Mouse (Mus musculus) v-Abl transformed pro-B cells (cell line): Measurements from ENCODE around the gene Cabp1.
"Not testable (repeated sequence)": the region's sequence is repeated elsewhere in the genome, so short reads cannot be mapped to it uniquely, and the experiment has no call there.

Experiments used
- in situ Hi-C, 2 experiments: fragments of 400-800 bp; cut with MboI; formaldehyde crosslinking; loops; one replicate each; pipeline ENCODE4 v1.15.1; 2025; ENCODE audit not compliant: unreplicated experiment in 2 of 2

Cabp1 gene

DNA sequence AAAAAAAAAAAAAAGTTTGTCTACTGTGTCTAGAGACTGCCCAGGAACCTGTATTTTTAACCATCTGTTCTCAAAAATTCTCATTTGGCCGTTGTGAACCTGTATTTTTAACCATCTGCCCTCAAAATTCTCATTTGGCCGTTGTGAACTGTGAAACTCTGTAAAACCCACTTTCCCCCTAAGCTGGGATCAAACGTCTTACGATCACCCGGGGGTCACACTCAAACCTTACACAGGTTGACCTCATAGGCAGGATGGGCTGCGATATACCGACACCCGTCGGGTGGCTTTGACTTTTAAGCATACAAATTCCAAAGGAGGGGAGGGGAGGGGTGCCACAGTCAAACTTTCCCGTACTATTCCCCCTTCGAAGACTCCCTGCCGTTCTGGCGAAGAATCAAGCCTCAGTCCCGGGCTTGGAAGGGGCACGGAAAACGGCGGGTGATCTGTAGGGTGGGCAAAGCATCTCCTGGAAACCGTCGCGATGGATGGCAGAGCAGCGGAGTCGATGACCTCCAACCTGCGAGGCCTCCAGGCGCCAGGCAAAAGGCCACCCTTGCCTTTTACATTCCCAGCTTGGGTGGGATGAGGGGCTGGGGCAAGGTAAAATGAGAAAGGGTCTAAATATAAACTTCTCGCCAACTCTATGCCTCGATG, 37.1 kb downstream of the Cabp1 start:
- in situ Hi-C loops: no loop called here

DNA sequence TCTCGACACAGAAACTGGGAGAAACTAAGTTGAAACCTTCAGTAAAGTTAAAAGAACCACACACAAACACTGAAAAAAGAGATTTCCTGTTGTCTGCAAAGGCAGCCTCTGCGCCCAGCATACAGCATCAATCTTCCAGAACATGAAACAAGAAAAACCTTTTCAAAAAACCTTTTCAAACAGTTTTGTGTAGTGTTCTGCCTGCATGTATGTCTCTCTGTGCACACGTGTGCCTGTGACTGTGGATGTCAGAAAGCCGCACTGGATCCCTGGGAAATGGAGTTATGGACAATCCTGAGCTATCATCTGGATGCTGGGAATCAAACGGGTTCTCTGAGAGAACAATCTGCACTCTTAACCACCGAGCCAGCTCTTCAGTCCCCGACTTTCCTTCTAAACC, 37.8 kb downstream of the Cabp1 start:
- in situ Hi-C loops: no loop called here

DNA sequence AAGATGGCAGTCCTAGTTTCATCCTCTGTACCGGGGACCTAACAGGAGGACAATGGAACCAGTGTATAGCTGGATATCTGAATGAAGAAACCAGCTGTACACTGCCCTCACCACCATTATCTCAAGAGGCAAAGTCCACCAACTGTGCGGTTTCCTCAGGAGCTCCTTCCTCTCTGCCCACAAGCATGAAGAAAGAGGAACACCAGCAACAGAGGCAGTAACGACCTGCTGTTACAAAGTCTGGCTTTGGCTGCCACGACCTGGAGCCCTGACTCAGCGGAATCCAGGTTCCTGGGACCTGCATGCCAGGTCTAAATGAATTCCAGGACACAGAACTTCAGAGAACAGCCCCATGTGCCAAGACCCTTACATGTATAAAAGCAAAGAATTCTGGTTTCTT, 38.4 kb downstream of the Cabp1 start:
- in situ Hi-C loops: no loop called here

DNA sequence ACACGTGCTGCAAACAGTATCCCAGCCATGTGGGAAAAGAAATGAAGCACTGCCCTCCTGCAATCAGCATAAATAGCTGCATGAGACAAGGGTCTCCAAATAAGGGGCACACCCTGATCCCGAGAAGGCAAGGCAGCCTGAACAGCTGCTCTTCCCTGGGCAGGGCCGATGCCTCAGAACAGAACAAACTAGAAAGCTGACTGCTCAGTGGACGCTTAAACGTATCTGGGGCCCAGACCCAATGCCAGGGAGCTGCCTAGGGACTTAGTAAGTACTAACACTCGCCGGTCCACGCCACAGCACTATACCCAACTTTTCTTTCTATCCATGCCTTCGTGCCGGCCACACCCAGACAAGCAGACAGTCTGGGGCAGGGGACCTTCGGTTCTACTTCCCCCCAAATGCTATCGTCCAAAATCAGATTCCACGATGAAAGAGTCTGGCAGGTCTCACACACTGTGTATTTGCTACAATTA, 39.0 kb downstream of the Cabp1 start:
- in situ Hi-C loops: no loop called here

DNA sequence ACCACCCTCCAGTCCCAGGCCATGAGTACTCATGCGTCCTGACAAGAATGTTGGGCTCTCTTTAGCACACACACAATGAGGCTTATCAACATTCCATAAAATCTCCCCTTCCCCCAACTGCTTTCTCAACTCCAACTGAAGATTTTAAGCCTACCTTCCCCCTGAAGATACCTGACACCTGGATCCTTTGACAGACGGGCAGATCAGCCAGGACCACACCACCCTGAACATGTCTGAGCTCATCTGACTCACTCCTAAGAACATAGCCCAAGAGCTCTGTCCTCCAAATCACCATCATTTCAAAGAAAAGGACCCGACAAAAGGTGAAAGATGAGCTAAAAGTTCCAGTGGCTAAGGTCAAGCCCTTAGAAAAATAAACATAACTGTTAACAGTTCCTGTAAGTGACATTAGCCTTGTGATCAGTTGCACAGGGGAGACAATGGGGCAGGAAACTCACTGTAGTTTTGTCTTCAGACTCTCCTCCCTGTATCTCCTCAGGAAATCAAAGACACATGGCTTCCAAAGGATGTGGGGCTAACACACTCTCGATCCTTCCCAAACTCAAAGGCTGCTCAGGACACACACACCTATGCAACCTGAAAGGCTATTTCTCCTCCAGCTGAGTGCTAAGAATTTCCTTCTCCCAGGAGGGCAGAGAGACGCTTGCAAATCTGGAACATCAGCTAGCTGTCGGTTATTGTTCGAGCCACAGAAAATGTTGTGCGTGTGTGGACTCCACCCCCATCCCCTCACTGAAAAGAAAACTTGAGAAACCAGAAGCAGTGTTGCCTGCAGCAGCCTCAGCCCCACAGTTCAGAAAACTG, 41.8 kb downstream of the Cabp1 start:
- in situ Hi-C loops: no loop called here

DNA sequence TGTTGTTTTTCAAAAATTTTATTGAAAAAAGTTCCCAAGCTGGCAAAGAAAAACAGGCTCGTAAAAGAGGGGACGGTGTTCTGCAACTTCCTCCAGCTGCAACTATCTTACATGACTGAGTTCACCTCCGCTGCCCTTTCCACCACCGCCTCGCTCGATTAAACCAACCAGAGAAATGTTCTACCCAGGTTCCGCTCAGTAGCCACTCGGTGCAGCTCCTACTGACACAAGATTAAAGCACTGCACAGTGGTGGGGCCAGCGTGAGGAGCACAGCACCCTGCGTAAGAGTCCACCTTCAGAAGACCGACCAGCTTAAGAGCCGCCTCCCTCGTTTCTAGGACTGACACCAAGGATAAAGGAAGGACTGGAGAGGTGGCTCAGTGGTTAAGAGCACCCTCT, 42.7 kb downstream of the Cabp1 start:
- in situ Hi-C loops: no loop called here

DNA sequence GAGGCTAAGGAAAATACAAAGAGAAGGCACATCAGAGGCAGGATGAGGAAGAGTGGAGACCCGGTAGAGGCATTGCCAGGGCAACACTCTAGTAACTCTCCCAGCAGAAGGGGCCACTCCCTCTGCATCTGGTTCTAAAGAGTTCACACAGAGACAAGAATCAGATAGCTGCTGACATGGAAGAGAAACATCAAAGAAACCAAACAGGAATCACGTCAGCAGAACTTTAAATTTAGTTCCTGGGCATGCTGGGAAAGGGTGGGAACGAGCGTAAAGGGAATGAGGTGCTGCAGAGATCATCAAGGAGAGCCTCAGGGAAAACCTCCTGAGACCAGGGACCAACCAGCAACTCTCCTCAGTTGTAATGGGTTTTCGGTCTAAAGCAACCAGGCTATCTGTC, 43.2 kb downstream of the Cabp1 start:
- in situ Hi-C loops: no loop called here

DNA sequence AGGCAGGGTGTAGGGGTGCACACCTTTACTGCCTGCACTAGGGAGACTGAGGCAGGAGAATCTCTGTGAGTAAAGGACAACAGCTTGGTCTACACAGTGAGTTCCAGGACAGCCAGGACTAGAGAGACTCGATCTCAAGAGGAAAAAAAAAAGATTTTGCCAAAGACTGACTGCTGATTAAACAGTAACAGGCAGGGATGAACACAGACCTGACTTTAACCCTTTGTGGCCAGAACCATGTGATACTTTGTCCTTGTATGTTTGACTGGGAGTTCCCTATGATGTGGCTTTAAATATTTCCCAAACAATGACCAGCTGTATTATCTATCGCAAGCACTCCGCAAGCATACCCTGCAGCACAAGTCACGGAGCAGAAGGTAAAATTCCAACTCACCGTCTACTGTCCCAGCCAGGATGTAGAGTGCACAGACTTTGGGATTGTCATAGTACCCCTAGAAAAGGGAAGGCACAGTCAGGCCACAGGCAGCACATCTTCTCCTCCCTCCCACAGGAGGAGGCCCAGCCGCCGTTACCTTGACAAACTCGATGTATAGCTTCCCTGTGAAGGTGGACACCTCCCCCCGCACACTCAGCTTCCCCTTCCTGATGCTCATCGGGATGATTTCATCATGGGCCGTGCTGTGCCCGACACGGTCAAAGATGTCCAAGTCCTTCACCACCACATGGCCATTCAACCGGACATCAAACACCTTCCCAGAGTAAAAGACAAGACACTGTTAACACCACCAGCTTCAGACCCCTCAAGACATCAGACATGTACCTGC, 44.3 kb downstream of the Cabp1 start:
- in situ Hi-C loops: no loop called here

DNA sequence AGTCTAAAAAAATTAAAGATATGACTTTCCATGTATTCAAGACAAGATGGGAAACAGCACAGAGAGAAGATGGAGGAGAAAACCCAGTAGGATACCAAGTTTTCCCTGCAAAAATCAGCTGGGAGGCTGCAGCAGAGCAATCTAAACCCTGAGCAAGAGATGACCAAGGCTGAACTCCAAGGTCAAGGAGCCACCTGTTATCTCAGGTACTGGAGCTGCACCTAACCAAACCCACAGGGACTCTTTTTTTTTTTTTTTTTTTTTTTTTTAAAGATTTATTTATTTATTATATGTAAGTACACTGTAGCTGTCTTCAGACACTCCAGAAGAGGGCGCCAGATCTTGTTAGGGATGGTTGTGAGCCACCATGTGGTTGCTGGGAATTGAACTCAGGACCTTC, 45.3 kb downstream of the Cabp1 start:
- in situ Hi-C loops: not testable (repeated sequence)

DNA sequence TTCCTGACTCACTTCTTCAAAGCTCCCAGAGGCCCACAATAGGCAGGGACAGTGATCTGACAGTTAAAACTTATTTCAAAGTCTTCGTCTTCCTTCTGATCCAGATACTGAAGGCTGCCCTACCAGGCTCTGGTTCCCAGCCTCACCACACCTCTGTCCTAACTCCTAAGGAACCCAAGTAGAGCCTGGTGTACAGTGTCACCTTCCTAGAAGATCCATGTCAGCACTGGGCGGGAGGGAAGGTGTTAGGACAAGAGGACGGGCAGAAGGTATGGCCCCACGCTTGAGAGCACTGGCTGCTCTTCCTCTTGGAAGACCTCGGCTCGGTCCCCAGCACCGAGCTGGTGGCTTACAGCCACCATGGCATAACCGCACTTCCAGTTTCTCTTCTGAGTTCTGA, 45.8 kb downstream of the Cabp1 start:
- in situ Hi-C loops: no loop called here

DNA sequence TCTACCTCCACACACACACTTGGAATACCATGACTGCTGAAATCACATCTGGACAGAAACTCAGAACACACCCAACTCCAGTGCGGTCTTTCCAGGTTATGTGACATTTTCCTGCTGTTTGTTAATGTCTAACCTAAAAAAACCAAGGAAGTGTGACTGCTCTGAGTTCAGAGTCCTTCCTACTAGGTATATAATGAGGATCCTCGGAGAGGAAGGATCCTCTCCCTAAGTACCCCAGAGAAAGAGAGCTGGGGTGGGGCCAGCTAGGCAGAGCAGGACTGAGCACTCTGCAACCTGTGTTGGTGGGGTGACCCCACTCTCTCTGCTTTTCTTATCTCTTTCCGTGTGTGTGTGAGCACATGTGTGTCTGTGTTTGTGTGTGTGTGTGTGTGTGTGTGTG, 46.8 kb downstream of the Cabp1 start:
- in situ Hi-C loops: no loop called here

DNA sequence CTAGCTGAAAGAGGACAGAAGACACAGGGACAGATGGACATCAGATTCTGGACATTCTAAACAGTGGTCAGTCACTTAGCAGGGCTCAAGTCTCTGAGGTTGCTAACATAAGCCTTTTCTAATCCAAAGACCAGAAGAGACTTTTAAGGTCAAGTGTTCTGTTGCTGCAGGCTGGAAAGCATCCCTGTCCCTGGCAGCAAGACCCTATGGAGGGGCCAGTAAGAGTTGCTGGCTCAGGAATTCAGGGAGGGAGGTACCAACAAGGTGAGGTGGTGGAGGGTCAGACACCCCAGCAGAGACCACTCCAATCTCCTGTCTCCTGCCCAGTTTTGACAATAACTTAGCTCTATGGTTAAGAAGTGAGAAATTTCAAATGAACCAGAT, 47.4 kb downstream of the Cabp1 start:
- in situ Hi-C loops: no loop called here

DNA sequence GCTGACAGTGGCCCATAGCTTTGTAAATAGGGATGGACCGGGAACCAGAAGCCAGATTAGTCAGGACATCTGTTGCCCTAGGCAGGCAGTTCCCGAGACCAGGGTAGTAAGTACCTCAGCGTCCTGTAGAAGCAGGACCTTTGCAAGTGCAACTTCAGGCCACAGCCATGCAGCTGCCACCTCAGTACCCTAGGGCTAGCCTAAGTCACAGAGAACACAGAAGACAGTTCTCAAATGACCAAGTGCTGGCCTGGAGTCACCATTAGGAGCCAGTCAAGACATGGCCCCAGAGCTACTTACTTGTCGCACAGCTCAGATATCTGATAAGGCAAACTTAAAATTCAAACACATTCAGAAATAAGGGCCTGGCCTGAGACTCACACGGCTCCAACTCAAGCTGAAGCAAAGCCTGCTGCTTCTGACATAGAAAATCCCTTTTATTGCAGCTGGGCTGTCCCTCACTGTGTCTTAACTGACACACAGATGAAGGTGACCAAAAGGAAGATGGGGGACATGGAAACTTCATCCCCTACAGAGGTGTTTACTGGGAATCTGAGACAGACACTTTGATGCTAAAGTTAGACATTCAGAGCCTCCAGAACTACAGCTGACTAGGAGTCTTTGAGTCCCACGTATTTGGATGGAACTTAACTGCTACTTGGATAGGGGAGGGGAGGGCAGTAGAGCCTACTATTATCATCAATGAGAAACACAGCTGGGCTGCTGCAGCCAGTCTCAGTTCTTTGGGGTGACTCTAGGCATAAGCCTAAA, 48.0 kb downstream of the Cabp1 start:
- in situ Hi-C loops: no loop called here

DNA sequence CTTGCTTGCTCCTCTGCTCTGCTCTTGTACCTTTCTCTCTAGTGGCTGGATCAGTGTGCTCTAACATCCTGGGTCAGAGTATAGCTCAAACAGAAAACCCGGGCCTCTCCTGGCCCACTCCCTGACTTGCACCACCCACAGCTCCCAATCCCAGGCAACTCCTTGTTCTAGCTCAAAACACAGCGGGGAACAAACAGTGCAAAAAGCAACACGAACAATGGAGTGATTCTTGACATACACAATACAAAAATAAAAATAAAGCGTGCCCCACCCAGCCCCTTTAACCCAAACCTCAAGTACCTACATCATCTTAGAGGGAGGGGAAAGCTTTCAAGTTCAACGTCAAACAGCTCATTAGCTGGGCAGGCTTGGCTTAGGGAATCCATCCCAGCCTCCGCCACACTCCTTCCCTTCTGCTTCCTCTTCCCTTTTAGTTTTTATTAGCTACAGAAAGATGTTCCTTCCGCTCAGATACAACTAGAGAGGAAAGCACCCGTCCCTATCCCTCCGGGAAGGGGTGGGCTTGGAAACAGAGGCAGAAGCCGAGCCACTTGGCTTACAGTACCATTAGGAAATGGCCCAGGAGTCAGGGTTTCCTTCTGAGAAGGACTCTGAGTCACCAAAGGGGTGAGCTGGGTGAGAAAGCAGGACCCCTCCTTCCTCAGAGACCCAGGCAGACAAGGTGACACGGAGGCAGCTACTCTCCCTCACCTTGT, 48.8 kb downstream of the Cabp1 start:
- in situ Hi-C loops: no loop called here

DNA sequence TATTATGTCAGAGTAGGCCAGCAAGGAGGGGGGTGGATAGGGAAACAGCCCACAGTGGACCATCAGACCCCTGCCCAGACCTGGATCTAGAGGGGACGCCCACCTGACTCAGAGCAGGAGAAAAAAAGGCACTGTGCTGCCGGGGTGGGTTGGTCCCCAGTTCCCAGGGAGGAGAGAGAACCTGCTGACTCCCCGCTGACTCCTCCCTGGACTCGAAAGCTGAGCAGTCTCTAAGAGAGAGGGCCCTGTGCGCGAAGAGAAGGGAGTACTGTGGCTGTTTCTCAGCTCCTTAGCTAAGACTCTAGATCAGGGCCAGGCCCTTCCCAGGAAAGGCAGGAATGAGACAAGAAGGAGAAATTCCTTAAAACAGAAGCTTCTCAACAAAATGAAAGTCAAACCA, 49.7 kb downstream of the Cabp1 start:
- in situ Hi-C loops: no loop called here

DNA sequence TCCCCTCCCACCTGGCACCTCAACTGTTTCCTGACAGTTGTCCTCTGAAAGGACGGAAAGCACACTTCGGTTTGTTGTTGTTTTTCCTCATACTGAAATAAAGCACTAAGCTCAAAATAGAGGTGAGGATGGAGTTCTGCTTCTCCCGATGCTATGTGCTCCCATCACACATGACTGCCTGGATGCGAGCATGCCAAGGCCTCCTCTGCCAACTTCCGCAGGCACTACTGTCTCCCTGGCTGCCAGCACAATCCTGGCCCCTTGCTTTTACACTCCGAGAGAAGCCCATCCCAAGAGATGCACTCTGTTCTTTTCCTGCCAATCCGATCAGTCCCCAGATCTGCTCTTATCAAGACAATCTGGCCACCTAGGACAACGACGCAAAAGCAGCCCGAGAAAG, 50.6 kb downstream of the Cabp1 start:
- in situ Hi-C loops: no loop called here

DNA sequence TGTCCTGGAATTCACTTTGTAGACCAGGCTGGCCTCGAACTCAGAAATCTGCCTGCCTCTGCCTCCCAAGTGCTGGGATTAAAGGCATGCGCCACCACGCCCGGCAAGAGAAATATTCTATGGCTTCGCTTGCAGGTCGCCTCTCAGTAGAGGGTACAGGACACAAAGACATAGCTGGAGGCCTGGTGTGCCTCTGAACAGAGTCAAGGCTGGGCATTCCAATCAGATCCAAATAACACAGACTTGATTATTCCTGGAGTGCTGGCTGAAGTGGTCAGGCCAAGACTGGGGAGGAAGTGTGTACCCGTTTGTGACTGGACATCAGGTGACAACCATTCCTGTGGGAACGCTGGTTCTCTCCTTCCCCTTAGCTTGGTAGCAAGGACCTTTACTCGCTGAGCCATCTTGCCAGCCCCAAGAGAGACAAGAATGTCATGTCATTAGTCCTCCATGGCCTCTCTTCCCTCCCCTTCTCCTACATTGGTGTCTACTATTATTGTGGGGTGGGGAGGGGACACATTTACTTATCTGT, 51.9 kb downstream of the Cabp1 start:
- in situ Hi-C loops: no loop called here

DNA sequence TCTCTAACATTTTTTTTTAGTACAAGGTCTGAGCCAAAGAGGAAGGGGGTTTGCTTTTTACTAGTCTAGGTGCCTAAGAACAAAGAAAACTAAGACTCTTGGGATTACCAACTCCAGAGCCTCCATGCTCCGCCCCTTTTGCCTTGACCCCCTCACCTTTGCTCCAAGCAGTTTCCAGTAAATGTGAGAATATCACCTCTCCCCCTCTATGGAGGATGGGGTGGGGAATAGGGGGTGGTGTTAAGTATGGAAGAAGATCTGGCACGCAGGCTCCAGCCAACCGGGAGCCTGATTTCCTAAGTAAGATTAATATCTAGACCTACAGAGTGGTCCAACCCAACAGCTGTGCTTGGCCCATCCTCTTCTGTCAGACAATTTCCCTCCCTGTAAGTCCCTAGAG, 53.5 kb downstream of the Cabp1 start:
- in situ Hi-C loops: no loop called here

DNA sequence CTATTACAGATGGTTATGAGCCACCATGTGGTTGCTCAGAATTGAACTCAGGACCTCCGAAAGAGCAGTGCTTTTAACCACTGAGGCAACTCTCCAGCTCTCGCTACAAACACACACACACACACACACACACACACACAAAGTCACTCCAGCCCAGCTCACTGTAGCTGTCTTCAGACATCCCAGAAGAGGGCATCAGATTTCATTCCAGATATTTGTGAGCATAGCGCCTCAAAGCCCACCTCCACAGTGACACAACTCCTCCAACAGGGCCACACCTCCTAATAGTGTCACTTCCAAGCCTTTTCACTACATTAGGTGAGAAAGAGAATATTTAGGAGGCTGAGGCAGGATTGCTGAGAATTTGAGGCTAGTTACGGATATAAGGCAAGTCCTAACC, 55.1 kb downstream of the Cabp1 start:
- in situ Hi-C loops: no loop called here
